Mouse (Mus musculus): ENCODE data around the gene Lama2. TPM values are rescaled to one million over a fixed set of nuclear protein-coding genes. Genes with fewer than 3 reads are reported as not detected.

The Lama2 gene
- total and polyA plus RNA-seq, 3 experiments = not detected

DNA sequence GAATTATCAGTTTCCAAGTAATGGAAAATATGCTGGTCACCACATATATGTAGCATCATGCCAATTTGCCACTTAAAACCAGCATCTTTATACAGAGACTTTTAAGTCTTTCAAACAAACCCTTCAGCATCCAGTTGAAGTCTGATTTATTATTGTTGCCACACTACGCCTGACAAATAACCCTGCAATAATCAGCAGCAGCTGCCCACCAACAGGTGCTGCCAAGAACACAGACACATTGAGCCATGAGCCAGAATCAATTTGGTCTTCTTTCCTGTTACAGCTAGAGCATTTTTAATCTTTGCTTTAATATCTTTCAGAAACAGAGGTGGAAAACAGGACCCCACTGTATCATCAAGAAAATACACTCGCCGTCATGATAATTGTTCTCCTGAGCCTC, 118.7 kb downstream of the Lama2 start (continued):
- TF ChIP-seq ZNF384 (IDR thresholded peaks at IDR 0.05; ENCODE audit: low read depth, low read length) (no peak), MAX (IDR thresholded peaks at IDR 0.05; ENCODE audit: low read length) (no peak), TAL1 (IDR thresholded peaks at IDR 0.05; ENCODE audit: low read length) (no peak)

DNA sequence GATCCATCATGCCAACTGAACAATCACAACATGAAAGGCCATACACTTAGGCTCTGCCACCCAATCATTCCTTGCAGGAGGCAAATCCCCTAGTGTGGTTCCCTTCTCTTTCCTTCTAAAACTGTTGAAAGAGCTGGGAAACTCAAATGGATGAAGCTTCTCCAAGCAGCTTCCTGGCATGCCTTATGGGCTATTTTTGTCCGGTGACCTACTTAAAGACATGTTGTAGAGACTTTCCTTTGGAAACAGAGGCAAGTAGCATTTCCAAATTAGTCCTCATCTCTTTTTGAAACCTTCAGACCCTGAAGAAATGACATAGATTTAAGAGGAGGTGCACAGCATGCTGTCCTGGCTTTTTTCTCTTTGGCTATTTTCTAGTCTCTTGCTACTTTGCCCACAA, 131.1 kb downstream of the Lama2 start:
- TF ChIP-seq HCFC1 (IDR thresholded peaks at IDR 0.05; ENCODE audit: low read depth, low read length) (no peak), ELF1 (IDR thresholded peaks at IDR 0.05; ENCODE audit: low read depth, low read length) (no peak), MAFK (IDR thresholded peaks at IDR 0.05; ENCODE audit: borderline replicate concordance, low read depth, low read length) (no peak), UBTF (IDR thresholded peaks at IDR 0.05; ENCODE audit: borderline replicate concordance, insufficient read depth, low read depth, low read length) (no peak), MAZ (IDR thresholded peaks at IDR 0.05; ENCODE audit: low read depth, low read length) (no peak), E2F4 (IDR thresholded peaks at IDR 0.05; ENCODE audit: borderline replicate concordance, low read depth, low read length) (no peak), USF2 (IDR thresholded peaks at IDR 0.05; ENCODE audit: borderline replicate concordance in 1 of 2, insufficient read depth in 1 of 2, low read depth in 1 of 2, low read length in 2 of 2) (no peak), TBP (IDR thresholded peaks at IDR 0.05; ENCODE audit: low read depth, low read length) (no peak), NELFE (IDR thresholded peaks at IDR 0.05; ENCODE audit: low read depth, low read length) (no peak), POLR2AphosphoS5 (IDR thresholded peaks at IDR 0.05; ENCODE audit: borderline replicate concordance, low read depth, low read length) (no peak), MXI1 (IDR thresholded peaks at IDR 0.05; ENCODE audit: low read depth, low read length) (no peak), BHLHE40 (IDR thresholded peaks at IDR 0.05; ENCODE audit: borderline replicate concordance, low read depth, low read length) (no peak), MYB (IDR thresholded peaks at IDR 0.05; ENCODE audit: low read depth, low read length) (no peak)
- Histone ChIP-seq H3K4me1 (ENCODE audit: control insufficient read depth in 1 of 2, insufficient read depth in 2 of 2, low read length in 2 of 2) (no peaks in the 10 kb centered on the region), H3K79me2 (ENCODE audit: control insufficient read depth, insufficient read depth, low read length, poor library complexity) (no peaks in the 10 kb centered on the region), H3K4me3 (ENCODE audit: control insufficient read depth in 1 of 2, insufficient read depth in 1 of 2, low read depth in 2 of 2, low read length in 2 of 2) (no peak overlapping the region), H3K9ac (ENCODE audit: control insufficient read depth, low read depth, low read length, poor library complexity, severe bottlenecking) (no peak overlapping the region), H3K27me3 (ENCODE audit: control insufficient read depth in 1 of 2, insufficient read depth in 2 of 2, low read length in 2 of 2) (no peaks in the 10 kb centered on the region), H3K9me3 (replicated peaks; ENCODE audit: insufficient read depth, low read length) (no peaks in the 10 kb centered on the region), H3K27ac (ENCODE audit: control insufficient read depth, low read depth, low read length) (no peak overlapping the region), H3K36me3 (ENCODE audit: control insufficient read depth in 1 of 2, insufficient read depth in 2 of 2, low read length in 2 of 2) (no peaks in the 10 kb centered on the region)
- no peak for DNase-seq (ENCODE audit: low read depth, low spot score)

DNA sequence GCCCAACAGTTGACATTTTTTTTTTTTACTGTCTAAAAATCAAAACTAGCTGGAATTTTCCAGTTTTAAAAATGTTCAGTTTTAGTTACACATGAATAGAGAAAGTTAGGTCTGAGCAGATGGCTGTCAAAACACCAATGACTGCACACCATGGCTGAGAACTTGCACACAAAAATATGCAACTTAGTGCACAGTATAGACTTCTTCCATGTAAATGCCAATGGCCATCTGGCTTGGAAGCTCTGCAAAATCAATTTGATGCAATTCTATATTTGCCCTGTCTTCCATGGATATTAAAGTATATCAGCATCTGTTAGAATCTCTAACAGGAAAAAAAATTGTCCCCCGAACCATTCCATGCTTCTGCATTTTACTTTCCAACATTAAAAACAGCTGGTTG, 135.5 kb downstream of the Lama2 start:
- DNase-seq (ENCODE audit: low read depth, low spot score) = no peak
- H3K9ac ChIP-seq (ENCODE audit: control insufficient read depth, low read depth, low read length, poor library complexity, severe bottlenecking) = no peak overlapping the region
- H3K27ac ChIP-seq (ENCODE audit: control insufficient read depth, low read depth, low read length) = no peak overlapping the region
- H3K9me3 ChIP-seq (replicated peaks; ENCODE audit: insufficient read depth, low read length) = no peaks in the 10 kb centered on the region
- no peaks in the 10 kb centered on the region for H3K27me3 ChIP-seq (ENCODE audit: control insufficient read depth in 1 of 2, insufficient read depth in 2 of 2, low read length in 2 of 2)
- H3K36me3 ChIP-seq (ENCODE audit: control insufficient read depth in 1 of 2, insufficient read depth in 2 of 2, low read length in 2 of 2) = no peaks in the 10 kb centered on the region
- H3K4me1 ChIP-seq (ENCODE audit: control insufficient read depth in 1 of 2, insufficient read depth in 2 of 2, low read length in 2 of 2) = no peaks in the 10 kb centered on the region
- no peak overlapping the region for H3K4me3 ChIP-seq (ENCODE audit: control insufficient read depth in 1 of 2, insufficient read depth in 1 of 2, low read depth in 2 of 2, low read length in 2 of 2)
- TF ChIP-seq KAT2A (conservative IDR thresholded peaks at IDR 0.05; ENCODE audit: low read depth, low read length) (no peak), POLR2AphosphoS5 (IDR thresholded peaks at IDR 0.05; ENCODE audit: borderline replicate concordance, low read depth, low read length) (no peak), TAL1 (IDR thresholded peaks at IDR 0.05; ENCODE audit: low read length) (no peak), HCFC1 (IDR thresholded peaks at IDR 0.05; ENCODE audit: low read depth, low read length) (no peak), JUND (IDR thresholded peaks at IDR 0.05; ENCODE audit: low read depth, low read length) (no peak), GABPA (IDR thresholded peaks at IDR 0.05; ENCODE audit: low read depth, low read length) (no peak), EP300 (IDR thresholded peaks at IDR 0.05; ENCODE audit: low read depth in 1 of 2, low read length in 2 of 2) (no peak), CTCF (IDR thresholded peaks at IDR 0.05 in 2 of 3, conservative IDR thresholded peaks at IDR 0.05 in 1 of 3; ENCODE audit: control insufficient read depth in 1 of 3, insufficient read depth in 1 of 3, low read depth in 2 of 3, low read length in 3 of 3, poor library complexity in 1 of 3, severe bottlenecking in 1 of 3) (no peak), TCF12 (IDR thresholded peaks at IDR 0.05; ENCODE audit: low read depth, low read length) (no peak), BHLHE40 (IDR thresholded peaks at IDR 0.05; ENCODE audit: borderline replicate concordance, low read depth, low read length) (no peak), USF2 (IDR thresholded peaks at IDR 0.05; ENCODE audit: borderline replicate concordance in 1 of 2, insufficient read depth in 1 of 2, low read depth in 1 of 2, low read length in 2 of 2) (no peak), MAFK (IDR thresholded peaks at IDR 0.05; ENCODE audit: borderline replicate concordance, low read depth, low read length) (no peak), UBTF (IDR thresholded peaks at IDR 0.05; ENCODE audit: borderline replicate concordance, insufficient read depth, low read depth, low read length) (no peak), MAZ (IDR thresholded peaks at IDR 0.05; ENCODE audit: low read depth, low read length) (no peak), MAX (IDR thresholded peaks at IDR 0.05; ENCODE audit: low read length) (no peak)
- no peaks in the 10 kb centered on the region for H3K79me2 ChIP-seq (ENCODE audit: control insufficient read depth, insufficient read depth, low read length, poor library complexity)

All from MEL (cell line).